Mouse (Mus musculus) heart, adult 2 months (tissue): Measurements from ENCODE around the gene Evi5.

Experiments used
- CTCF ChIP-seq: fragments of 200-600 bp; IDR thresholded peaks from 2 replicates; pipeline ENCODE4 v1.8.1; 2022; ENCODE audit warnings: antibody characterized with exemption, mild to moderate bottlenecking, moderate library complexity
- EP300 ChIP-seq: fragments of 200-500 bp; IDR thresholded peaks from 2 replicates; pipeline ENCODE4 v1.6.1; 2011; ENCODE audit warnings: low read depth, low read length, control low read depth; ENCODE audit not compliant: insufficient read depth

DNA sequence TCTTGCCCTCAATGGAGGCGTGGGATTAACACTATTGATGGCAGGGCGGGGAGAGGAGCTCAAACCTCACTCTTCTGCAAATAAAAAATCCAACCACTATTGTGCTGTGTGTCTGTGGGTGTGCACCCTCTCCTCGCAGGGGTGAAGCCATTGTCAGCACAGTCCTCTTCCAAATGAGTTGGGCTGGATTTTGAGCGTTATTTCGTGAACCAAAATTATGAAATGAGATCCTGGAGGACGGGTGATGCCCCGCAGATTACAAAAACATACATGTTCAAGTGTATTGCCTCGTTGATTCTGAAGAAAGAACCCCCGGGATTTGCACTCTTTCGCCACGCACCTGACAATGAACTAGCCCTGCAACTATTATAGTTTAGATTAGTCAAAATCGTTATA is 147.9 kb downstream of the Evi5 start:
- TF ChIP-seq CTCF (no peak), EP300 (no peak)
